Mouse (Mus musculus): ENCODE measurements at regions not wholly inside any gene's neighbourhood (a gene's known extent, or its start where the extent isn't known, plus 50 kb on each side); places are given as distances from the start of the nearest gene placed in this dataset.

GRCm38 (mm10) chr16:71780945-71781344 lies 527.2 kb upstream of the Robo1 start:
- TF ChIP-seq CTCF (IDR thresholded peaks at IDR 0.05; ENCODE audit: borderline replicate concordance, insufficient read depth, low read depth, low read length) (no peak), POLR2A (IDR thresholded peaks at IDR 0.05; ENCODE audit: borderline replicate concordance, insufficient read depth, low read length) (no peak)

Measured in cerebellum, adult 2 months (tissue).